Mouse (Mus musculus) stomach, postnatal 0 days (tissue): ENCODE data around the gene S100a10.

Experiments used
- CTCF ChIP-seq: IDR thresholded peaks from 2 replicates; pipeline ENCODE4 v1.5.1; 2016; ENCODE audit warnings: antibody characterized with exemption, low read depth, mild to moderate bottlenecking, moderate library complexity
- EP300 ChIP-seq: optimal IDR thresholded peaks from 2 replicates; pipeline ENCODE3; 2016; ENCODE audit warnings: antibody characterized with exemption

DNA sequence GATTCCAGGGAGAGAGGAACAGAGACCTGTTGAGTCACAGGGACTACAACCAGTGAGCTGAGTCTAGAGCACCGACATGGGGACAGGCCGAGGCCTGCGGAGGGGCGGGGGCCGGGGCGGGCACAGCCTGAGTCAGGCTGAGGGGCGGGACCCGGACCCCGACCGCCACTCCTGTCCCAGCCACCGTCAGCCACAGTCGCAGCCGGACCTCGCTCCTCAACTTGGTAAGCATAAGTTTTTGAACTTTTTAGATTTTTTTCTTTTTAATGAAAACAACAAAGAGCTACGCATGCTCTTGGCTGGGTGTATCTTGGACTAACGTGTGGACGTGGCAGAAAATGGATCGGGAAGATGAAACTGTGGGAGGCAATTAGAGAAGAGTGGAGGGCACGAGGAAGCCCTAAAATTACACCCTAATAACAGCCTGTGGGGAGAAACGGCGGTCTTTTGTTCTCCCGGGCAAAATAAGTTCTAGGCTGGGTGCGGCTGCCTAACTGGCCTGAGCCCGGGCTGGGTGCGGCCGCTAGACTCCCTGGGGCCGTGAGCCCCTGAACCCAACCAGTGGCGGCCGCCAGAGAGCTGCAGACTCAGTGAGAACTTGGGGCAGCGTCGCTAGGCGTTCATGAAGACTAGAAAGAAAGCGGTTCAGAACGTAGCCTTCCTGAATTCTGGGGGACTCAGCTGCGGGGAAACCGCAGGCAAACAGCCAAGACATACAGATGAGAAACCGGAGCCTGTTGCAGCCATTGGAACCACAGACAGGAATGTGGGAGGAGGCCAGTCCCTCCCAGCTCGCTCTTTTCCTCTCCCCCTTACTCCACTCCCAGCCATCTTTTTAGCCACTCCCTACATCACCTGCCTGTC is 34.3 kb upstream of the S100a10 start, which contains the start of gene S100a11:
- TF ChIP-seq EP300: peak; percentile 71
- peak; percentile 35; the same call in 1 of the 2 replicates for TF ChIP-seq CTCF
